Mouse (Mus musculus) MEL (cell line): Measurements from ENCODE around the gene Ankfy1.

Source experiments
- JUND ChIP-seq: IDR thresholded peaks from 2 replicates; pipeline ENCODE4 v1.6.1; 2011; ENCODE audit warnings: low read depth, mild to moderate bottlenecking, improper control_type of control experiment, low read length
- NELFE ChIP-seq: IDR thresholded peaks from 2 replicates; pipeline ENCODE4 v1.6.1; 2011; ENCODE audit warnings: low read depth, low read length, improper control_type of control experiment
- TAL1 ChIP-seq: IDR thresholded peaks from 2 replicates; pipeline ENCODE4 v1.6.1; 2012; ENCODE audit warnings: mild to moderate bottlenecking, inconsistent platforms, low read length, moderate library complexity, mixed read lengths

DNA sequence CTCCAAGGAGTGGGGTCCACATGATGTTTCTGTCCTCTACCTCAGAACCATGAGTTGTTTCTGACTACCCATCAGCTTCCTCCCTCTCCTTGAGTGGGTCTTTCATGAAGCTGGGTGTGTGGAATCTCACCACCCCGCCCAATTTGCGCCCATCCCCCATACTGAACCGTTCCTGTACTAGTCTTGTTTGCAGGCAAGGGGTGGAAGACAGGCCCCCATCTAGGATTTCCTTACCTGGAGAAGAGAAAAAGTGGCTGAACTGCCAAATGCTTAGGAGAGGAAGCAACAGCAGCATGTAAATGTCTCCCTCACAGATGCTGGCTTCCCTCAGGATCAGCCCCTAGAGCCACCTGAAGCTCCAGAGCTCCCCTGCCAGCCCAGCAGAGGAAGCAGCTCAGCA is 80.5 kb downstream of the Ankfy1 start:
- TF ChIP-seq TAL1 (no peak), JUND (no peak), NELFE (no peak)
